Mouse (Mus musculus): ENCODE measurements around the gene Ttc26. TPM values are rescaled to one million over a fixed set of nuclear protein-coding genes. Genes with fewer than 3 reads are reported as not detected.

Gene Ttc26
- polyA plus RNA-seq, 1 experiment = 2.3 TPM

DNA sequence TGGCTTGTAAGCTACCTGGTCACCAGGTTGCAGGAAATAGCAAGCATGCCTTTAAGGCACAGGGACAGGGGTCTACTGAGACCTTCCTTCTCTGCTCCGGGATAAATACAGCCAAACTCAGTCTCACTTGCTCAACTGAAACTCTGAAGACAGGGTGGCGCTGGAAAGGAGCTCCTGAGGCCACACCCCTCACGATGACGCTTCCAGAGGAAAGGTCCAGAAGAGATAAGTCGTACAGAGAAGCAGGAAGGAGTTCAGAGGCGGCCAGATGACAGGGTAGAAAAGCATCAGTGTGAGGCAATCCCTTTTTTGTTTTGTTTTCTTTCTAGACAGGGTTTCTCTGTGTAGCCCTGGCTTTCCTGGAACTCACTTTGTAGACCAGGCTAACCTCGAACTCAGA lies 35.5 kb upstream of the Ttc26 start:
- no peak overlapping the region for H3K4me3 ChIP-seq

GRCm38 (mm10) chr6:38347875-38348274 lies 33.4 kb upstream of the Ttc26 start:
- Histone ChIP-seq H3ac (ENCODE audit: control insufficient read depth, insufficient read length) (no peak overlapping the region), H3K36me3 (ENCODE audit: control insufficient read depth, insufficient read depth) (peaks cover 22% of the 10 kb centered on the region), H3K4me3 (no peak overlapping the region), H3K4me2 (ENCODE audit: low read depth) (no peak overlapping the region), H3K27me3 (ENCODE audit: control insufficient read depth, insufficient read depth, insufficient read length) (no peaks in the 10 kb centered on the region), H3K79me2 (ENCODE audit: control insufficient read depth, insufficient read depth) (peaks cover 99% of the 10 kb centered on the region)
- TF ChIP-seq TCF3 (IDR thresholded peaks at IDR 0.05; ENCODE audit: insufficient read length, low read depth) = no peak
- TF ChIP-seq POLR2AphosphoS2 (IDR thresholded peaks at IDR 0.05; ENCODE audit: insufficient read length, low read depth) = no peak
- TF ChIP-seq MAX (IDR thresholded peaks at IDR 0.05; ENCODE audit: low read depth) = no peak
- TF ChIP-seq TCF12 (IDR thresholded peaks at IDR 0.05; ENCODE audit: insufficient read depth, poor library complexity, severe bottlenecking) = no peak

More for the DNA sequence above, 35.5 kb upstream of the Ttc26 start:
- peaks cover 17% of the 10 kb centered on the region for H3K36me3 ChIP-seq (ENCODE audit: control insufficient read depth, insufficient read depth)
- peaks cover 93% of the 10 kb centered on the region for H3K79me2 ChIP-seq (ENCODE audit: control insufficient read depth, insufficient read depth)
- no peaks in the 10 kb centered on the region for H3K27me3 ChIP-seq (ENCODE audit: control insufficient read depth, insufficient read depth, insufficient read length)
- no peak overlapping the region for H3K4me2 ChIP-seq (ENCODE audit: low read depth)
- no peak overlapping the region for H3ac ChIP-seq (ENCODE audit: control insufficient read depth, insufficient read length)
- TF ChIP-seq SRF (IDR thresholded peaks at IDR 0.05; ENCODE audit: control insufficient read depth, insufficient read length, low read depth) = no peak
- no peak for TF ChIP-seq TCF12 (IDR thresholded peaks at IDR 0.05; ENCODE audit: insufficient read depth, poor library complexity, severe bottlenecking)
- TF ChIP-seq REST (IDR thresholded peaks at IDR 0.05; ENCODE audit: insufficient read depth, insufficient read length) = no peak
- TF ChIP-seq CEBPB (IDR thresholded peaks at IDR 0.05; ENCODE audit: insufficient read depth, poor library complexity, severe bottlenecking) = no peak
- no peak for TF ChIP-seq MYOD1 (IDR thresholded peaks at IDR 0.05; ENCODE audit: control insufficient read depth in 1 of 3, insufficient read length in 2 of 3, low read depth in 2 of 3)
- no peak for TF ChIP-seq E2F4 (IDR thresholded peaks at IDR 0.05; ENCODE audit: insufficient read depth)
- no peak for TF ChIP-seq MAX (IDR thresholded peaks at IDR 0.05; ENCODE audit: low read depth)
- TF ChIP-seq POLR2A (IDR thresholded peaks at IDR 0.05; ENCODE audit: insufficient read length, low read depth) = no peak
- no peak for TF ChIP-seq TCF3 (IDR thresholded peaks at IDR 0.05; ENCODE audit: insufficient read length, low read depth)
- TF ChIP-seq POLR2AphosphoS2 (IDR thresholded peaks at IDR 0.05; ENCODE audit: insufficient read length, low read depth) = no peak
- TF ChIP-seq USF1 (IDR thresholded peaks at IDR 0.05; ENCODE audit: low read depth) = no peak
- TF ChIP-seq MYOG (IDR thresholded peaks at IDR 0.05; ENCODE audit: control insufficient read depth in 1 of 3, insufficient read depth in 1 of 3, insufficient read length in 2 of 3, low read depth in 2 of 3) = no peak

DNA sequence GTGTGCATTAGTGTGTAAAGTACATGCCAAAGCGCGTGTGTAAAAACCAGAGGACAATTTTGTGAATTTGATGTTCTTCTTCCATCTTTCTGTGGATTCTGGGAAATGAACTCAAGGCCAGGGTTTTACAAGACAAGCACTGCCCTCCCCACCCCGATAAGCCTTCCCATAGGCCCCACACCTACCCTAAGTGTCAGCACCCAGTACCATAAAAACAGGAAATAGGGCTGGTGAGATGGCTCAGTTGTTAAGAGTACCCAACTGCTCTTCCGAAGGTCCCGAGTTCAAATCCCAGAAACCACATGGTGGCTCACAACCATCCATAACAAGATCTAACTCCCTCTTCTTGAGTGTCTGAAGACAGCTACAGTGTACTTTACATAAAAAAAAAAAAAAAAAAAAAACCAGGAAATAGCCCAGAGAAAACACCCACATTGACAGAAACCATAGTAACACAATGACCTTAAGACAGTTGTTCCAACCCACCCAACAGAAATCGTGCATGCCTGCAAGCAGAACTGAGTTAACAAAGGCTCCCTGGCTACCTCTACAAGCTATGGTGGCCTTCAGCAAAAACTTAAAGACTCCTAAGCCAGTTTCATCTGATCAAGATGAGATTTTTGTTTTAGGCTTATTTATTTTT lies 32.3 kb upstream of the Ttc26 start:
- Histone ChIP-seq H3ac (ENCODE audit: control insufficient read depth, insufficient read length) (no peak overlapping the region), H3K79me2 (ENCODE audit: control insufficient read depth, insufficient read depth) (peaks cover 99% of the 10 kb centered on the region), H3K4me3 (no peak overlapping the region), H3K27me3 (ENCODE audit: control insufficient read depth, insufficient read depth, insufficient read length) (no peaks in the 10 kb centered on the region), H3K36me3 (ENCODE audit: control insufficient read depth, insufficient read depth) (peaks cover 20% of the 10 kb centered on the region), H3K4me2 (ENCODE audit: low read depth) (no peak overlapping the region)
- TF ChIP-seq MYOD1 (IDR thresholded peaks at IDR 0.05; ENCODE audit: control insufficient read depth in 1 of 3, insufficient read length in 2 of 3, low read depth in 2 of 3) = no peak
- no peak for TF ChIP-seq TCF12 (IDR thresholded peaks at IDR 0.05; ENCODE audit: insufficient read depth, poor library complexity, severe bottlenecking)
- TF ChIP-seq POLR2A (IDR thresholded peaks at IDR 0.05; ENCODE audit: insufficient read length, low read depth) = no peak
- TF ChIP-seq TCF3 (IDR thresholded peaks at IDR 0.05; ENCODE audit: insufficient read length, low read depth) = no peak
- no peak for TF ChIP-seq POLR2AphosphoS2 (IDR thresholded peaks at IDR 0.05; ENCODE audit: insufficient read length, low read depth)
- TF ChIP-seq CEBPB (IDR thresholded peaks at IDR 0.05; ENCODE audit: insufficient read depth, poor library complexity, severe bottlenecking) = no peak
- no peak for TF ChIP-seq MAX (IDR thresholded peaks at IDR 0.05; ENCODE audit: low read depth)
- no peak for TF ChIP-seq SRF (IDR thresholded peaks at IDR 0.05; ENCODE audit: control insufficient read depth, insufficient read length, low read depth)
- TF ChIP-seq E2F4 (IDR thresholded peaks at IDR 0.05; ENCODE audit: insufficient read depth) = no peak
- TF ChIP-seq REST (IDR thresholded peaks at IDR 0.05; ENCODE audit: insufficient read depth, insufficient read length) = no peak
- no peak for TF ChIP-seq USF1 (IDR thresholded peaks at IDR 0.05; ENCODE audit: low read depth)

- TF ChIP-seq REST (IDR thresholded peaks at IDR 0.05; ENCODE audit: insufficient read depth, insufficient read length) (no peak), USF1 (IDR thresholded peaks at IDR 0.05; ENCODE audit: low read depth) (no peak)
- Histone ChIP-seq H3K4me2 (ENCODE audit: low read depth) (no peak overlapping the region), H3K36me3 (ENCODE audit: control insufficient read depth, insufficient read depth) (peaks cover 16% of the 10 kb centered on the region), H3K79me2 (ENCODE audit: control insufficient read depth, insufficient read depth) (peaks cover 90% of the 10 kb centered on the region), H3ac (ENCODE audit: control insufficient read depth, insufficient read length) (no peak overlapping the region), H3K4me3 (no peak overlapping the region), H3K27me3 (ENCODE audit: control insufficient read depth, insufficient read depth, insufficient read length) (no peaks in the 10 kb centered on the region)
Measured at GRCm38 (mm10) chr6:38349806-38350205, 31.5 kb upstream of the Ttc26 start.

- H3K27me3 ChIP-seq (ENCODE audit: control insufficient read depth, insufficient read depth, insufficient read length) = no peaks in the 10 kb centered on the region
- H3K36me3 ChIP-seq (ENCODE audit: control insufficient read depth, insufficient read depth) = peaks cover 16% of the 10 kb centered on the region
- TF ChIP-seq POLR2A (IDR thresholded peaks at IDR 0.05; ENCODE audit: insufficient read length, low read depth) = no peak
- peak; percentile 97 for TF ChIP-seq CEBPB (IDR thresholded peaks at IDR 0.05; ENCODE audit: insufficient read depth, poor library complexity, severe bottlenecking)
- peak overlapping the region; percentile 79 for H3K4me2 ChIP-seq (ENCODE audit: low read depth)
- no peak overlapping the region for H3ac ChIP-seq (ENCODE audit: control insufficient read depth, insufficient read length)
- peak overlapping the region; percentile 100 for H3K4me3 ChIP-seq
- peaks cover 69% of the 10 kb centered on the region for H3K79me2 ChIP-seq (ENCODE audit: control insufficient read depth, insufficient read depth)
Measured at GRCm38 (mm10) chr6:38351930-38352329, 29.3 kb upstream of the Ttc26 start.

Data from myocyte (in vitro differentiated cells).